Mouse (Mus musculus) NIH3T3 (cell line): Measurements from ENCODE around the gene 4930469K13Rik.
"Not testable (repeated sequence)": the region's sequence is repeated elsewhere in the genome, so short reads cannot be mapped to it uniquely, and the experiment has no call there.

Experiments used
- DNase-seq: peaks from one replicate; pipeline ENCODE4 v3.0.0-alpha.2; 2012; ENCODE audit warnings: low read depth

The 4930469K13Rik gene

GRCm38 (mm10) chr11:34098422-34098821 is at the start of gene 4930469K13Rik:
4930469K13Rik (minus strand) TSS chr11:34098554.
- no peak for DNase-seq

GRCm38 (mm10) chr11:34146934-34147333 is 48.6 kb upstream of the 4930469K13Rik start:
- no peak for DNase-seq

- no peak for DNase-seq
These were observed 46.1 kb upstream of the 4930469K13Rik start for GRCm38 (mm10) chr11:34144421-34144820.

GRCm38 (mm10) chr11:34143984-34144383 is 45.6 kb upstream of the 4930469K13Rik start:
- no peak for DNase-seq

GRCm38 (mm10) chr11:34139296-34139695 is 40.9 kb upstream of the 4930469K13Rik start:
- DNase-seq = no peak

- no peak for DNase-seq
These were observed 30.1 kb upstream of the 4930469K13Rik start for GRCm38 (mm10) chr11:34128412-34128811.

GRCm38 (mm10) chr11:34125727-34126126 is 27.4 kb upstream of the 4930469K13Rik start:
- DNase-seq = not testable (repeated sequence)

GRCm38 (mm10) chr11:34124852-34125251 is 26.5 kb upstream of the 4930469K13Rik start:
- no peak for DNase-seq

GRCm38 (mm10) chr11:34123147-34123546 is 24.8 kb upstream of the 4930469K13Rik start:
- DNase-seq = peak; percentile 55

- no peak for DNase-seq
These were observed 20.0 kb upstream of the 4930469K13Rik start for GRCm38 (mm10) chr11:34118319-34118718.

- no peak for DNase-seq
These were observed 19.2 kb upstream of the 4930469K13Rik start for GRCm38 (mm10) chr11:34117581-34117980.

- DNase-seq = no peak
These were observed 18.3 kb upstream of the 4930469K13Rik start for GRCm38 (mm10) chr11:34116572-34117135.

GRCm38 (mm10) chr11:34113760-34114159 is 15.4 kb upstream of the 4930469K13Rik start:
- no peak for DNase-seq

- no peak for DNase-seq
These were observed 14.5 kb upstream of the 4930469K13Rik start for GRCm38 (mm10) chr11:34112781-34113380.

GRCm38 (mm10) chr11:34111940-34112339 is 13.6 kb upstream of the 4930469K13Rik start:
- DNase-seq = no peak

- DNase-seq = no peak
These were observed 10.9 kb upstream of the 4930469K13Rik start for GRCm38 (mm10) chr11:34109260-34109659.

GRCm38 (mm10) chr11:34104919-34105318 is 6.6 kb upstream of the 4930469K13Rik start:
- no peak for DNase-seq

- DNase-seq = no peak
These were observed 3.5 kb upstream of the 4930469K13Rik start for GRCm38 (mm10) chr11:34101827-34102226.

- DNase-seq = no peak
These were observed 11.3 kb downstream of the 4930469K13Rik start for GRCm38 (mm10) chr11:34087064-34087463.

- DNase-seq = no peak
These were observed 12.1 kb downstream of the 4930469K13Rik start for GRCm38 (mm10) chr11:34086164-34086751.

- DNase-seq = no peak
These were observed 13.7 kb downstream of the 4930469K13Rik start for GRCm38 (mm10) chr11:34084639-34085038.

- DNase-seq = no peak
These were observed 14.6 kb downstream of the 4930469K13Rik start for GRCm38 (mm10) chr11:34083795-34084194.
